Comparison of ENCODE assay signal across 16 mouse cellular contexts in the genomic region with DNA sequence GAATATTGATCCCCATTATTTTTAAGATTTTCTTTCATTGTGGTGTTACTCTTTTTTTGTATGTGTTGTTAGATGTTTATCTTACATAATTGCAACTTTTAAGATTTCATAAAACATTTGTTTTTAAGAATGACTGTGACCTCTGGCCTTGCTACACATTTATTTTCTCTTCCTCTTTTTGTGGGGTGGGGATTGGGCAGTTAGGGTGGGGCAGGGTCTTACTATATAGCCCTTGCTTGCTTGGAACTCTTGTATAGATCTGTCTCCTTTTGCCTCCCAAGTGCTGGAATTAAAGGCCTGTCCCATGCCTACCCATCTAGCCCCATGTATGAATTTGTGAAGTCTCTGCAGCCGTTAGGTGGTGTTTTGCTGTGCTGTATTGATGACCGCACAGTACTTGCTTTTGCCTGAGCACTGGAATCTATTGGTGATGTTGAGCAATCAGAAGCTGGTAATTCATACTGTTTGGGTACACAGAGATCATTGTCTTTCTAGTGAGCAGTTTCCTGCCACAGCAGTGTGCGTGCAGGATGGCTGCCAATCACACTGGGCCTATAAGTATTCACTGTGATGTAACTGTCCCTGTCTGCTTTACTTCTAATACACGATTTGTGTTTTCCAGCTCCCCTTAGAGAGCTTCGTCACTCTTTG. TPM values are rescaled to one million over a fixed set of nuclear protein-coding genes. Genes with fewer than 3 reads are reported as not detected.
DNase-seq lines count a peak whose midpoint lies in the region; ATAC-seq and TF ChIP-seq lines count a peak whose summit lies in the region.
"Had no signal": no experiment of that assay in that cellular context is flagged by ENCODE, and none has a peak within 500 bp of the region (broad histone marks: within the 10 kb centered on the region; RNA-seq: fewer than 3 reads in every experiment).

No protein-coding gene starts in this region.

- no peaks in the 10 kb centered on the region for H3K9me3 ChIP-seq in limb, embryonic 12.5 days
- H3K9me3 ChIP-seq in limb, embryonic 10.5 days (replicated peaks): no peaks in the 10 kb centered on the region
- no peaks in the 10 kb centered on the region for H3K9me3 ChIP-seq in liver, embryonic 15.5 days (replicated peaks)
- H3K9me3 ChIP-seq: hindbrain, embryonic 12.5 days; kidney, embryonic 15.5 days; midbrain, embryonic 13.5 days had no signal

- TF ChIP-seq POLR2A in bone marrow, adult 2 months (IDR thresholded peaks at IDR 0.05; ENCODE audit: borderline replicate concordance, control insufficient read depth, low read depth, low read length): no peak

- 90% methylated on average over 5 of the region's 5 CpGs for WGBS in limb, embryonic 12.5 days
- 85% methylated on average over 5 of the region's 5 CpGs for WGBS in limb, embryonic 10.5 days
- 55% methylated on average over 5 of the region's 5 CpGs for WGBS in bone marrow, adult 2 months
- 63% methylated on average over 5 of the region's 5 CpGs for WGBS in liver, embryonic 15.5 days (ENCODE audit: insufficient replicate concordance)

- no peaks in the 10 kb centered on the region for H3K27me3 ChIP-seq in limb, embryonic 12.5 days
- H3K27me3 ChIP-seq in limb, embryonic 10.5 days (ENCODE audit: low read depth, poor library complexity, severe bottlenecking): no peaks in the 10 kb centered on the region
- no peaks in the 10 kb centered on the region for H3K27me3 ChIP-seq in liver, embryonic 15.5 days
- H3K27me3 ChIP-seq: hindbrain, embryonic 12.5 days; kidney, embryonic 15.5 days; midbrain, embryonic 13.5 days had no signal

- no peak for ATAC-seq in limb, embryonic 12.5 days (ENCODE audit: insufficient number of reproducible peaks, insufficient read depth, low FRiP score, low TSS enrichment, low read depth)
- ATAC-seq in liver, embryonic 15.5 days (ENCODE audit: insufficient read depth): peak; percentile 28; the same call in 1 of the 2 replicates
- ATAC-seq in megakaryocyte-erythroid progenitor cell, adult 5-6 weeks (replicated peaks; ENCODE audit: low FRiP score, low TSS enrichment, poor library complexity, severe bottlenecking): no peak
- ATAC-seq: forebrain, embryonic 14.5 days; midbrain, embryonic 13.5 days had no signal

- H3K4me1 ChIP-seq in limb, embryonic 12.5 days (replicated peaks): no peaks in the 10 kb centered on the region
- no peaks in the 10 kb centered on the region for H3K4me1 ChIP-seq in limb, embryonic 10.5 days
- H3K4me1 ChIP-seq in bone marrow, adult 2 months (ENCODE audit: control insufficient read depth, insufficient read depth, low read length): peaks cover 1% of the 10 kb centered on the region; the same call in 1 of the 2 replicates
- no peaks in the 10 kb centered on the region for H3K4me1 ChIP-seq in liver, embryonic 15.5 days (replicated peaks)
- H3K4me1 ChIP-seq: hindbrain, embryonic 12.5 days; kidney, embryonic 15.5 days; midbrain, embryonic 13.5 days had no signal

- no peak overlapping the region for H3K4me2 ChIP-seq in limb, embryonic 12.5 days
- no peak overlapping the region for H3K4me2 ChIP-seq in liver, embryonic 15.5 days
- H3K4me2 ChIP-seq: hindbrain, embryonic 12.5 days; kidney, embryonic 15.5 days; midbrain, embryonic 13.5 days had no signal

- DNase-seq in limb, embryonic 10.5 days (ENCODE audit: low spot score): no peak
- peak; percentile 38 for DNase-seq in 416B (ENCODE audit: low read depth)
- no peak for DNase-seq in gastrocnemius, postnatal 14 days
- DNase-seq in layer of hippocampus, adult 2 months (ENCODE audit: low spot score in 2 of 2): no peak
- DNase-seq: cerebellum, postnatal 10 days; lung, postnatal 14 days; thymus, postnatal 25 days had no signal

- TF ChIP-seq CTCF in bone marrow, adult 2 months (IDR thresholded peaks at IDR 0.05; ENCODE audit: control insufficient read depth, insufficient read depth, low read length): no peak
- no peak for TF ChIP-seq CTCF in layer of hippocampus, adult 2 months (conservative IDR thresholded peaks at IDR 0.05)

- H3K4me3 ChIP-seq in limb, embryonic 12.5 days (replicated peaks): no peak overlapping the region
- no peak overlapping the region for H3K4me3 ChIP-seq in limb, embryonic 10.5 days
- no peak overlapping the region for H3K4me3 ChIP-seq in bone marrow, adult 2 months (replicated peaks; ENCODE audit: control insufficient read depth, low read depth, low read length)
- H3K4me3 ChIP-seq in liver, embryonic 15.5 days (replicated peaks): no peak overlapping the region
- no peak overlapping the region for H3K4me3 ChIP-seq in layer of hippocampus, adult 2 months
- H3K4me3 ChIP-seq: heart, adult 2 months; hindbrain, embryonic 12.5 days; kidney, embryonic 15.5 days; midbrain, embryonic 13.5 days had no signal

- intact Hi-C loops in gastrocnemius, postnatal 14 days (cut with DNase I; ENCODE audit: low total_unique reads): no loop called here

- peaks cover 20% of the 10 kb centered on the region for H3K36me3 ChIP-seq in limb, embryonic 12.5 days
- H3K36me3 ChIP-seq in limb, embryonic 10.5 days: peaks cover 29% of the 10 kb centered on the region
- H3K36me3 ChIP-seq in liver, embryonic 15.5 days (replicated peaks): peaks cover 19% of the 10 kb centered on the region

- H3K27ac ChIP-seq in limb, embryonic 12.5 days: peak overlapping the region; percentile 41; the same call in 1 of the 2 replicates
- H3K27ac ChIP-seq in limb, embryonic 10.5 days: no peak overlapping the region
- peak overlapping the region; percentile 80; the same call in 1 of the 2 replicates for H3K27ac ChIP-seq in bone marrow, adult 2 months (ENCODE audit: control insufficient read depth, insufficient read depth, low read depth, low read length, poor library complexity)
- H3K27ac ChIP-seq in liver, embryonic 15.5 days (replicated peaks): no peak overlapping the region
- no peak overlapping the region for H3K27ac ChIP-seq in layer of hippocampus, adult 2 months
- H3K27ac ChIP-seq: heart, adult 2 months; hindbrain, embryonic 12.5 days; kidney, embryonic 15.5 days; midbrain, embryonic 13.5 days had no signal

- H3K9ac ChIP-seq in limb, embryonic 12.5 days (replicated peaks): no peak overlapping the region
- no peak overlapping the region for H3K9ac ChIP-seq in liver, embryonic 15.5 days
- H3K9ac ChIP-seq: hindbrain, embryonic 12.5 days; kidney, embryonic 15.5 days; midbrain, embryonic 13.5 days had no signal

RNA-seq across cellular contexts. Expression of a gene that starts 56.1 kb away (rescaled TPM):
- 19.0 and 26.5 TPM in 2 replicates for polyA plus RNA-seq in limb, embryonic 12.5 days (2016; fragmentation: Nextera tagmentation; extraction: Ambion mirVana)
- 9.0 and 14.2 TPM in 2 replicates for polyA plus RNA-seq in limb, embryonic 10.5 days (2016; fragmentation: Nextera tagmentation; extraction: Ambion mirVana)
- polyA plus RNA-seq in bone marrow, adult 2 months (2011; ENCODE audit: insufficient read depth, insufficient read length, low replicate concordance, missing spikeins): 0.34 and 0.52 TPM in 2 replicates
- polyA plus RNA-seq in liver, embryonic 15.5 days (2015; fragmentation: Nextera tagmentation; extraction: Ambion mirVana): 0.97 and 1.0 TPM in 2 replicates
- not detected in 2 replicates for total RNA-seq in megakaryocyte-erythroid progenitor cell, adult 5-6 weeks (2014; fragmentation: Nextera tagmentation)
- 0.38 TPM in 1 of 2 replicates, not detected in the other for total RNA-seq in megakaryocyte-erythroid progenitor cell, adult 5-6 weeks (2017)
- total RNA-seq in gastrocnemius, postnatal 14 days (2021): 10 to 100 TPM; 41.5 to 45.0 TPM
- total RNA-seq in layer of hippocampus, adult 2 months (2021): 10 to 100 TPM; 74.0 to 79.9 TPM

Comparison
In these comparisons a context has a peak if more than half of its experiments do, and no peak if none do; other contexts are left out.
1. H3K27ac ChIP-seq: peak in limb, embryonic 12.5 days (single experiment) and bone marrow, adult 2 months (single experiment); none in limb, embryonic 10.5 days (single experiment), liver, embryonic 15.5 days (single experiment) and layer of hippocampus, adult 2 months (single experiment).